Mouse (Mus musculus) urinary bladder, postnatal 10 days (tissue): ENCODE data around the gene Cltc.
A peak's percentile ranks its signal among the peaks of the same experiment; 100 is the strongest.
"Not testable (repeated sequence)": the region's sequence is repeated elsewhere in the genome, so short reads cannot be mapped to it uniquely, and the experiment has no call there.

Experiments used
- DNase-seq: peaks from one replicate; pipeline ENCODE4 v3.0.0; 2022; ENCODE audit warnings: low spot score

Cltc gene

GRCm38 (mm10) chr11:86738308-86738707 is 19.1 kb downstream of the Cltc start:
- DNase-seq: not testable (repeated sequence)

DNA sequence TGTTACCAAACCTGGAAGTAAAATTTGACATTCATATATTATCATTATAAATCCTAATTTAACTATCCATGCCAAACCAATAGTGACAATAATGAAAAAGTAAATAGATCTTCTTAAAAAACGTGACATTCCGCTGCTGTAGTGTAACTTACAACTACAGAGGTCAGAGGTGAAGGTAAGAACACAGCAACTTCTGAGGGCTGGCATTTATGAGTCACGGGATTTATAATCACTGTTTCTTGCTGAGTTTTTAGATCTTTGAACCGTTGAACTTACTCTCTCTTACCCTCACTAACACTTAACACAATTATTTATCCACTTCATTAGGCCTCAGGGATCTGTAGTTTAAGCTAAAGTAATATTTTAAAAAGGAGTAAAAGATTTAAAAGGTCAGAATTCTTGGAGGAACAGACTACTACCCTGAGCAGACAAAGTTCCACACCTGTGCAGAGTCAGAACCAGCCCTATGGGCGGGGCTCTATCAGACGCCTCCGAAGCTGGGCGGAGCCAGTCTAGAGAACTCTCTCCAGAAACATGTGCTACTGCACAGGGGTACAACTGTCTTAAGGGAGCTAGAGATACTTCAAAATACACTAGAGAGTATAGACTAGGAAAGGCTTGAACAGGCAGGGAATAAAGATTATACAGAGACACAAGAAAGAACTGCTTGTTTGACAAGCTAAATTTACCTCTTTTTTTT is 19.9 kb downstream of the Cltc start:
- DNase-seq: no peak

DNA sequence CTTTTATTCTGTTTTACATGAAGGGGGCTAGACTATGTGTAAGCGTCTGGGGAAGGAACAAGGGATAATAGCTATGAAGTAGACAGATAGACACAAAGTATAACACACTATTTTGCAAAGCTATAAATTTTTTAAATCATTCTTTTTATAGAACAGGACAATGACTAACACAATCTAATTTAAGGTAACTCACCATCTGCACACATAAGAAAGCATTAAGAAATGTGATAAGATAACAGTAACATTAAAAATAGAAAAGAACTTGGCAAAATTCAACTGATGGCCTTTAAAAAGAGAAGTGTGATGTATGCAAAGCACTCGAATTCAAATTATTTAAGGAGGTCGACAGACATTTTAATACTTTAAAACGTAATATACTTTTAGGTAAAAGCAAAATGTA is 22.4 kb downstream of the Cltc start:
- no peak for DNase-seq

DNA sequence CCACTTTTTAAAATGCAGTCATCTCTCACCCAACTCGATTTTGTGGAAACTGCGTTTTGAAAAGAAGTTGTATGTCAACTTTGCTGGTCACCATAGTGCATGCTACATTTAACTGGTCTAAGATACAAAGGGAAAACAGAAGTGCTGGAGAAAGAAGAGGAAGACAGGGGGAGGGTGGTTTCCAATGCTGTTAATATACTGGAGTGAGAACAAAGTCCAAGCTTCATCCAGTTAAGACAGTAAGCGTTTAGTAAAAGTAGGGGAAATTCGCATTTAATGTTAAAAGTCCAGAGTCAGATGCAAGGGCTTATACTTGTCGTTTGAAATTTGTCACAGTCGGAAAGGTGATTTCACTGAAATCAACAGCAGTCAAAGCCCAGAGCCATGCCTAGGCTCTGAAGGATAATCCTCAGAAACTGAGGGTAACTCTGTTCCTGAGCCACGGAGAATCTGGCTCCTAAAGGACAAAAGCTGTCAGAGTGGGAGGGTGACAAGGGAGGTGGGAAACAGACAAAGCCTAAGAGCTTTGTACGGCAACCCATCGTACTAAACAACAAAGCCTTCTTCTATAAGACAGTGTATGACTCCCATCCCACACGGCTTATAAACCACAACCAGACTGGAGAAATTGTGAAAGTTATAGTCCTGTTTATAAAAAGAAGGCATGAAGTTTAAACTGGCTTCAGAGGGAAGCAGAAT is 23.0 kb downstream of the Cltc start:
- no peak for DNase-seq

- no peak for DNase-seq
These were observed 25.9 kb downstream of the Cltc start for GRCm38 (mm10) chr11:86731443-86731842.

DNA sequence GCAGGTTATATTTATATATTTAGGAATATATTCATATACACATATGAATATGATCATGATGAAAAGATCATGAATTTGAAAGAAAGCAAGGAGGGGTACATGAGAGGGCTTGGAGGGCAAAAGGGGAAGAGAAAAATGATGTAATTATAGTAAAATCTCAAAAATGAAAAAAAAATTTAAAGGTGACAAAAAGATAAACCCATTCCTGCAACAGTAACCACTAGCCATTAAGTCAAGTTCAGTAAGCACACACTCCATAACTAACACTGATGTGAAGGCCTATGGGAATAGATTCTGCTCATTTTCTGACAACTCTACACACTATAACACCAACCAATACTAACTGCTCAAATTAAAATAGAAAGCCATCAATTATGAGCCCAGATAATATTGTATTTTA is 31.8 kb downstream of the Cltc start:
- no peak for DNase-seq

- no peak for DNase-seq
These were observed 32.4 kb downstream of the Cltc start for GRCm38 (mm10) chr11:86724982-86725381.

- no peak for DNase-seq
These were observed 33.4 kb downstream of the Cltc start for GRCm38 (mm10) chr11:86724004-86724403.

DNA sequence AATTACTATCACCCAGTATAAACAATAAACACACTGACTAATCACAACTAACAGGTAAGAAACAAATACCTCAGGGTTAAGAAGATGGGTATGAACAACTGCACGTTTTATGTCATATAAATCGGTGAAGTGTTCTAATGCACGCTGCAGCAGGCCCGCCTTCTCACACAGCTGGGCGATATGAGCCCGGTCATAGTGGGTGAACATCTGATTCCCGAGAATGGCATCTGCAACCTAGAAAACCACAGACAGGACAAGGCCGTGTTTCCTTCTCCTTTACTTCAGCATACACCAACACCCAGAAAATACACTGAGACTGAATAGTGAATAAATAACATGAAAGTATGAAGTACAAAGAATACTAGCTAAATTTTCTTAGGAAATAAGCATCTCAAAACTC is 38.0 kb downstream of the Cltc start:
- no peak for DNase-seq

- DNase-seq: no peak
These were observed 39.0 kb downstream of the Cltc start for GRCm38 (mm10) chr11:86718369-86718768.

DNA sequence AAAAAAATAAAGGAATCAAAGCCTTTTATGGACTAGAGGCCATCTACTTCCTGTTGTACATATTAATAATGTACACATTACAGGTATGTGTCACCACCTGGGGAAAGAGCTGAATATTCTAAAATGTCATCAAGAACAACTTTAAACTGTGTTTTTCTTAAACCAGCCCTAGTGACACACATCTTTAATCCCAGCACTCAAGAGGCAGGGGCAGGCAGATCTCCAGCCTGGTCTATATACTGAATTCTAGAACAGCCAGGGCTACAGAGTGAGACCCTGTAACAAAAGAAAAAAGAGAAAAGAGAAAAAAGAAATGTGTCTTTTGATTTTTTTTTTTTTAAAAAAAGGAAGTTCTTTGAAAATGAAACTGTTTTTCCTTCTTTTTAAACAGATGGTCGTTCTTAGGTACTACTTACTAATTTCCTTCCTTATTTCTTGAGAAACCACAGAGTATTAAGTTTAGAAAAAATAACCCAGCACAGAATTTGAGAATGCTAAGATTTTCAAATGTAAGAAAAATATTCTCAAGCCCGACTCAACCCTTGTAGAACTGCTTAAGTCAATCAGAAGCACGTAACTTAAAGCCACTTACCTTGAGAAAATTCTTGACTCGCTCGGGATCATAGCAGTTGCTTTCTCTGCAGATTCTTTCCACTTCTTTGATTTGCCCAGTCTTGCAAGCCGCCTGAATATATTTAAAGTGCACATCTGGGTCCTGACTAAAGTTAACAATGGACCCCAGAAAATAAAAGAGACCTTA is 39.9 kb downstream of the Cltc start:
- no peak for DNase-seq

- DNase-seq: no peak
These were observed 42.8 kb downstream of the Cltc start for GRCm38 (mm10) chr11:86714606-86715005.

- no peak for DNase-seq
These were observed 56.2 kb downstream of the Cltc start for GRCm38 (mm10) chr11:86701151-86701550.

GRCm38 (mm10) chr11:86695461-86695860 is 61.9 kb downstream of the Cltc start:
- no peak for DNase-seq

GRCm38 (mm10) chr11:86692546-86692945 is 64.8 kb downstream of the Cltc start:
- no peak for DNase-seq

GRCm38 (mm10) chr11:86691956-86692355 is 65.4 kb downstream of the Cltc start:
- no peak for DNase-seq

DNA sequence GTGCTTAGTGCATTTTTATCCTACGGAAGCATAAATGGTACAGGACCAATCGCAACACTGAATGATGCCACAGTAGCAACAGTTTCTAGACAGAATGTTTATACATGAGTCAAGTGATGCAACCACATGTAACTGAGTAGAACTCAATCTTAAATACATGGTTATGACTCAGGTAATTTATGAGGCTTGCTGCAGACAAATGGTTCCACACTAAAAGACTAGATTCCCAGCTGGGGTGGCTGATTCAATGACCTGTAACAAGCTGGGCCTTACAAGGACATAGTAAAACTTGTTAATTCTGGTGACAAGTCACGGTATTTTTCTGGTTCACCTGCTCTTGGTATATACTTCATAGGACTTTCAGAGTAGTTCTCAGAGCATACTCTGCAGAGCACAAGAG is 65.9 kb downstream of the Cltc start:
- DNase-seq: no peak

GRCm38 (mm10) chr11:86690383-86690782 is 67.0 kb downstream of the Cltc start:
- DNase-seq: no peak

DNA sequence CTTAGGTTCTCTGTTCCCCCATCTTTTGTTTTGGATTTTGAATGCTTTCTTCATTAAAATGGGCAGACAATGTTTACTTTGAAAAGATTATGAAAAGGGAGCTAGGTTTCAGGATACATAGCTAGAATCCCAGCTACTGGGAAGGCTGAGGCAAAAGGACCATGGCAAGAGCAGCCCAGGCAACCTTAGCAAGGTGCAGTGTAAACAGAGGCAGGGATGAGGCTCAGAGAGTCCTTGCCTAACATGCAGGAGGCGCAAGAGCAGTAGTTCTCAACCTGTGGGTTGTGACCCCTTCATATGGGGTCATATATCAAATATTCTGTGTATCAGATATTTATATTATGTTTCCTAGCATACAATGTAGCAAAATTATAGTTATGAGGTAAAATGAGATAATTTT is 72.0 kb downstream of the Cltc start:
- no peak for DNase-seq

- no peak for DNase-seq
These were observed 73.0 kb downstream of the Cltc start for GRCm38 (mm10) chr11:86684126-86685012.

GRCm38 (mm10) chr11:86683395-86684125 is 73.8 kb downstream of the Cltc start, which contains the start of the genes Vmp1 and Ptrh2:
Vmp1 (minus strand) TSS chr11:86683836.
Ptrh2 (plus strand) TSS chr11:86683985.
- peak; percentile 74 for DNase-seq
